Mouse (Mus musculus) left cerebral cortex, postnatal 25 days (tissue): ENCODE results near the gene Tmem178. TPM values are rescaled to one million over a fixed set of nuclear protein-coding genes. Genes with fewer than 3 reads are reported as not detected.

Experiments used
- DNase-seq, 2 experiments: peaks; one replicate each; pipeline ENCODE4 v3.0.0; 2022; ENCODE audit warnings: low spot score in 2 of 2, mixed read lengths in 1 of 2
- intact Hi-C: fragments of 180-260 bp; cut with DNase I; formaldehyde crosslinking; loops from one replicate; pipeline ENCODE4 v1.15.1; 2025
- total RNA-seq, 2 experiments: library from RNA; stranded (reverse); gene quantifications; 2 replicates each; pipeline ENCODE4 v1.2.3; 2021

Gene Tmem178
- total RNA-seq: 100 to 1,000 TPM in 1 of 2 experiments, 10 to 100 TPM in 1; 98.7 to 124 TPM

GRCm38 (mm10) chr17:80944530-80945198 is at the start of gene Tmem178:
Tmem178 (plus strand) TSS chr17:80944632.
- DNase-seq: no peak
- intact Hi-C loops: loop anchor here (2.0 to 5.0 kb wide), 4 partner anchors 38 to 232 kb away; partner anchors contain the start of gene Map4k3

- intact Hi-C loops: no loop called here
- DNase-seq: no peak
Measured at GRCm38 (mm10) chr17:80896481-80896880, 48.0 kb upstream of the Tmem178 start.

- intact Hi-C loops: no loop called here
- DNase-seq: no peak
Measured at GRCm38 (mm10) chr17:80897709-80898440, 46.6 kb upstream of the Tmem178 start.

- intact Hi-C loops: no loop called here
- DNase-seq: no peak
Measured at GRCm38 (mm10) chr17:80899513-80900199, 44.8 kb upstream of the Tmem178 start.

GRCm38 (mm10) chr17:80900200-80900520 is 44.3 kb upstream of the Tmem178 start:
- DNase-seq: no peak
- intact Hi-C loops: no loop called here

GRCm38 (mm10) chr17:80901885-80902284 is 42.5 kb upstream of the Tmem178 start:
- intact Hi-C loops: no loop called here
- no peak for DNase-seq

GRCm38 (mm10) chr17:80903121-80903875 is 41.1 kb upstream of the Tmem178 start:
- intact Hi-C loops: no loop called here
- DNase-seq: no peak

GRCm38 (mm10) chr17:80904061-80904460 is 40.4 kb upstream of the Tmem178 start:
- DNase-seq: no peak
- intact Hi-C loops: no loop called here

- intact Hi-C loops: no loop called here
- no peak for DNase-seq
Measured at GRCm38 (mm10) chr17:80915666-80916065, 28.8 kb upstream of the Tmem178 start.

- no peak for DNase-seq
- intact Hi-C loops: no loop called here
Measured at GRCm38 (mm10) chr17:80919261-80919660, 25.2 kb upstream of the Tmem178 start.

GRCm38 (mm10) chr17:80921286-80922134 is 22.9 kb upstream of the Tmem178 start:
- peak; percentile 39 to 59 for DNase-seq
- intact Hi-C loops: loop anchor here (5.0 kb wide), 1 partner anchor 299 kb away; no protein-coding TSS in a partner anchor

GRCm38 (mm10) chr17:80925554-80925953 is 18.9 kb upstream of the Tmem178 start:
- DNase-seq: no peak
- intact Hi-C loops: loop anchor here (5.0 kb wide), 2 partner anchors 83 to 123 kb away; no protein-coding TSS in a partner anchor

GRCm38 (mm10) chr17:80927151-80927550 is 17.3 kb upstream of the Tmem178 start:
- DNase-seq: peak in 1 of 2 experiments; percentile 77
- intact Hi-C loops: loop anchor here (5.0 kb wide), 2 partner anchors 85 to 125 kb away; no protein-coding TSS in a partner anchor

GRCm38 (mm10) chr17:80932716-80933115 is 11.7 kb upstream of the Tmem178 start:
- intact Hi-C loops: no loop called here
- no peak for DNase-seq

- intact Hi-C loops: no loop called here
Measured at GRCm38 (mm10) chr17:80933401-80934029, 10.9 kb upstream of the Tmem178 start.

GRCm38 (mm10) chr17:80935807-80936519 is 8.5 kb upstream of the Tmem178 start:
- intact Hi-C loops: no loop called here
- no peak for DNase-seq

More at GRCm38 (mm10) chr17:80933401-80934029, 10.9 kb upstream of the Tmem178 start:
- no peak for DNase-seq

GRCm38 (mm10) chr17:80936521-80936920 is 7.9 kb upstream of the Tmem178 start:
- DNase-seq: no peak
- intact Hi-C loops: no loop called here

GRCm38 (mm10) chr17:80939833-80940232 is 4.6 kb upstream of the Tmem178 start:
- intact Hi-C loops: loop anchor here (2.0 to 5.0 kb wide), 4 partner anchors 93 to 228 kb away; partner anchors contain the start of gene Map4k3
- DNase-seq: peak in 1 of 2 experiments; percentile 85
